ENCODE assay signal across 20 mouse cellular contexts in the genomic region with DNA sequence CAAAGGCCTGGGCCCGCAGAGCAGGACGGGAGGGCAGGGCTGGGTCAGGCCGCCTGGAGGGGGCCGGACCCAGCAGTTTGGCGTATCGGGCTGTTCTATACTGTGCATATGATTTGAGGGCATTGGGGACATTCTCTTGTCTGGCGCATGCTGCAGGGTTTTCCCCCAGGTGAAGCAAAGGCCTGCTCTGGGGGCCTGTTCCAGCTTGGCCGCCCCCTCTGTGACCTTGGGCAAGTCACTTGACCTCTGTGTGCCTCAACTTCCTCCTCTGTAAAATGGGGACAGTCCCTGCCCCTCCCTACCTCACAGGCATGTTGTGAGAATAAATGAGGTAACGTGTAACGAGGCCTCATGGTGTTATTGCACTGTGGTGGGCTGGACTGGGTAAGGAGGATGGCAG. TPM values are rescaled to one million over a fixed set of nuclear protein-coding genes. Genes with fewer than 3 reads are reported as not detected.
DNase-seq lines count a peak whose midpoint lies in the region; ATAC-seq and TF ChIP-seq lines count a peak whose summit lies in the region.
"Had no signal": no experiment of that assay in that cellular context is flagged by ENCODE, and none has a peak within 500 bp of the region (broad histone marks: within the 10 kb centered on the region; RNA-seq: fewer than 3 reads in every experiment).

No protein-coding gene starts in this region.

- no peak for TF ChIP-seq EP300 in heart, adult 2 months (IDR thresholded peaks at IDR 0.05; ENCODE audit: insufficient read depth, low read depth, low read length)
- TF ChIP-seq EP300 in ES-Bruce4 (IDR thresholded peaks at IDR 0.05; ENCODE audit: insufficient read depth, low read depth, low read length): 0 out of 2 replicates have a peak, but pooled peaks have one; percentile 3

- intact Hi-C loops in heart, adult 2 months (cut with DNase I): no loop called here

- WGBS in heart, embryonic 10.5 days: 95% methylated on average over 10 of the region's 10 CpGs
- WGBS in heart, adult 2 months: 95% methylated on average over 10 of the region's 10 CpGs
- WGBS in kidney, embryonic 16.5 days: 92% methylated on average over 10 of the region's 10 CpGs
- 94% methylated on average over 10 of the region's 10 CpGs for WGBS in kidney, adult 2 months
- 88% methylated on average over 10 of the region's 10 CpGs for WGBS in limb, embryonic 12.5 days

- TF ChIP-seq CTCF in heart, adult 2 months (IDR thresholded peaks at IDR 0.05): no peak
- no peak for TF ChIP-seq CTCF in kidney, adult 2 months (conservative IDR thresholded peaks at IDR 0.05; ENCODE audit: insufficient read depth, insufficient read length, low read depth, low read length)
- no peak for TF ChIP-seq CTCF in ES-Bruce4 (IDR thresholded peaks at IDR 0.05; ENCODE audit: low read depth, low read length)

- peak overlapping the region; percentile 48; the same call in 1 of the 2 replicates for H3K27ac ChIP-seq in heart, embryonic 10.5 days
- no peak overlapping the region for H3K27ac ChIP-seq in heart, adult 2 months
- H3K27ac ChIP-seq in kidney, embryonic 16.5 days (ENCODE audit: low read length): no peak overlapping the region
- no peak overlapping the region for H3K27ac ChIP-seq in kidney, adult 2 months (ENCODE audit: insufficient read depth, low read depth, low read length)
- no peak overlapping the region for H3K27ac ChIP-seq in ES-Bruce4 (ENCODE audit: insufficient read depth, low read length)
- peak overlapping the region; percentile 56; the same call in 1 of the 2 replicates for H3K27ac ChIP-seq in limb, embryonic 12.5 days
- H3K27ac ChIP-seq: embryonic facial prominence, embryonic 15.5 days; midbrain, embryonic 15.5 days had no signal

- DNase-seq in heart, embryonic 10.5 days (ENCODE audit: low spot score): no peak
- DNase-seq in heart, adult 2 months: no peak
- DNase-seq in kidney, adult 2 months: no peak
- no peak for DNase-seq in layer of hippocampus, adult 18-20 months (ENCODE audit: low spot score in 2 of 2)
- DNase-seq: adrenal gland, postnatal 10 days; B cell, adult 2 months; cerebellum, adult 9-11 months; gastrocnemius, postnatal 10 days; heart, adult 18-20 months; heart, postnatal 36 days; layer of hippocampus, postnatal 36 days; lung, adult 2 months had no signal

- H3K9me3 ChIP-seq in heart, embryonic 10.5 days: no peaks in the 10 kb centered on the region
- H3K9me3 ChIP-seq in kidney, embryonic 16.5 days (ENCODE audit: low read length): no peaks in the 10 kb centered on the region
- H3K9me3 ChIP-seq in ES-Bruce4 (replicated peaks; ENCODE audit: control insufficient read depth, insufficient read depth, low read length, poor library complexity, severe bottlenecking): peaks cover 19% of the 10 kb centered on the region
- H3K9me3 ChIP-seq in limb, embryonic 12.5 days: no peaks in the 10 kb centered on the region
- H3K9me3 ChIP-seq: embryonic facial prominence, embryonic 15.5 days; kidney, embryonic 15.5 days; megakaryocyte, embryonic 14.5 days; midbrain, embryonic 15.5 days had no signal

- ATAC-seq in kidney, embryonic 16.5 days (ENCODE audit: low FRiP score, low TSS enrichment): peak; percentile 11; the same call in 1 of the 2 replicates
- no peak for ATAC-seq in limb, embryonic 12.5 days (ENCODE audit: insufficient number of reproducible peaks, insufficient read depth, low FRiP score, low TSS enrichment, low read depth)

- no peak overlapping the region for H3K4me3 ChIP-seq in heart, embryonic 10.5 days
- H3K4me3 ChIP-seq in heart, adult 2 months: no peak overlapping the region
- no peak overlapping the region for H3K4me3 ChIP-seq in kidney, embryonic 16.5 days (ENCODE audit: low read length)
- no peak overlapping the region for H3K4me3 ChIP-seq in kidney, adult 2 months (ENCODE audit: insufficient read depth, low read depth, low read length)
- no peak overlapping the region for H3K4me3 ChIP-seq in ES-Bruce4 (ENCODE audit: low read depth, low read length)
- no peak overlapping the region for H3K4me3 ChIP-seq in limb, embryonic 12.5 days (replicated peaks)
- H3K4me3 ChIP-seq: embryonic facial prominence, embryonic 15.5 days; kidney, embryonic 15.5 days; layer of hippocampus, adult 2 months; megakaryocyte, embryonic 14.5 days; midbrain, embryonic 15.5 days had no signal

- no peaks in the 10 kb centered on the region for H3K27me3 ChIP-seq in heart, embryonic 10.5 days (ENCODE audit: insufficient read depth, poor library complexity, severe bottlenecking)
- H3K27me3 ChIP-seq in heart, adult 2 months (ENCODE audit: control insufficient read depth, insufficient read depth, low read length): no peaks in the 10 kb centered on the region
- H3K27me3 ChIP-seq in kidney, embryonic 16.5 days (ENCODE audit: insufficient read depth, low read length): no peaks in the 10 kb centered on the region
- H3K27me3 ChIP-seq in kidney, adult 2 months (replicated peaks; ENCODE audit: control insufficient read depth, insufficient read depth, low read length): no peaks in the 10 kb centered on the region
- no peaks in the 10 kb centered on the region for H3K27me3 ChIP-seq in ES-Bruce4 (ENCODE audit: control insufficient read depth, insufficient read depth, low read length, poor library complexity, severe bottlenecking)
- no peaks in the 10 kb centered on the region for H3K27me3 ChIP-seq in limb, embryonic 12.5 days
- H3K27me3 ChIP-seq: embryonic facial prominence, embryonic 15.5 days; kidney, embryonic 15.5 days; megakaryocyte, embryonic 14.5 days; midbrain, embryonic 15.5 days had no signal

- no peak overlapping the region for H3K9ac ChIP-seq in heart, adult 2 months (ENCODE audit: low read depth, low read length)
- H3K9ac ChIP-seq in kidney, embryonic 16.5 days (replicated peaks; ENCODE audit: low read length): no peak overlapping the region
- H3K9ac ChIP-seq in ES-Bruce4 (ENCODE audit: low read depth, poor library complexity, severe bottlenecking): no peak overlapping the region
- H3K9ac ChIP-seq in limb, embryonic 12.5 days (replicated peaks): no peak overlapping the region
- H3K9ac ChIP-seq: embryonic facial prominence, embryonic 15.5 days; kidney, embryonic 15.5 days; midbrain, embryonic 15.5 days had no signal

- H3K36me3 ChIP-seq in heart, embryonic 10.5 days: peaks cover 54% of the 10 kb centered on the region
- no peaks in the 10 kb centered on the region for H3K36me3 ChIP-seq in heart, adult 2 months (ENCODE audit: control insufficient read depth, insufficient read depth, low read length)
- H3K36me3 ChIP-seq in kidney, embryonic 16.5 days (ENCODE audit: insufficient read depth, low read length): peaks cover 26% of the 10 kb centered on the region
- no peaks in the 10 kb centered on the region; the same call in 1 of the 2 replicates for H3K36me3 ChIP-seq in kidney, adult 2 months (ENCODE audit: control insufficient read depth, insufficient read depth, low read length)
- H3K36me3 ChIP-seq in ES-Bruce4 (ENCODE audit: control insufficient read depth, insufficient read depth, low read length, poor library complexity, severe bottlenecking): peaks cover 16% of the 10 kb centered on the region
- peaks cover 54% of the 10 kb centered on the region for H3K36me3 ChIP-seq in limb, embryonic 12.5 days

- H3K79me2 ChIP-seq in heart, adult 2 months (replicated peaks; ENCODE audit: control insufficient read depth, insufficient read depth, low read length): no peaks in the 10 kb centered on the region

- no peak for TF ChIP-seq POLR2A in heart, adult 2 months (IDR thresholded peaks at IDR 0.05; ENCODE audit: insufficient read depth, low read depth, low read length)
- no peak for TF ChIP-seq POLR2A in kidney, adult 2 months (IDR thresholded peaks at IDR 0.05; ENCODE audit: low read depth, low read length)
- TF ChIP-seq POLR2A in ES-Bruce4 (IDR thresholded peaks at IDR 0.05; ENCODE audit: insufficient read depth, low read length): no peak

- no peak overlapping the region for H3K4me2 ChIP-seq in kidney, embryonic 16.5 days (replicated peaks; ENCODE audit: low read depth, low read length)
- no peak overlapping the region for H3K4me2 ChIP-seq in limb, embryonic 12.5 days
- H3K4me2 ChIP-seq: embryonic facial prominence, embryonic 15.5 days; kidney, embryonic 15.5 days; midbrain, embryonic 15.5 days had no signal

- H3K4me1 ChIP-seq in heart, embryonic 10.5 days: peaks cover 31% of the 10 kb centered on the region
- H3K4me1 ChIP-seq in heart, adult 2 months (ENCODE audit: control insufficient read depth, insufficient read depth, low read length): no peaks in the 10 kb centered on the region
- peaks cover 15% of the 10 kb centered on the region for H3K4me1 ChIP-seq in kidney, embryonic 16.5 days (ENCODE audit: insufficient read depth, low read length)
- no peaks in the 10 kb centered on the region for H3K4me1 ChIP-seq in kidney, adult 2 months (ENCODE audit: control insufficient read depth, insufficient read depth, low read length)
- H3K4me1 ChIP-seq in ES-Bruce4 (ENCODE audit: control insufficient read depth, insufficient read depth, low read length): no peaks in the 10 kb centered on the region
- peaks cover 11% of the 10 kb centered on the region for H3K4me1 ChIP-seq in limb, embryonic 12.5 days (replicated peaks)
- H3K4me1 ChIP-seq: midbrain, embryonic 15.5 days had no signal

RNA-seq across cellular contexts. Expression of a gene that starts 11.2 kb away (rescaled TPM):
- 1,471 and 1,998 TPM in 2 replicates for polyA plus RNA-seq in heart, embryonic 10.5 days (2016; fragmentation: Nextera tagmentation; extraction: Ambion mirVana)
- 100 to 1,000 TPM in 1 of 2 experiments, 10 to 100 TPM in 1; 86.6 to 107 TPM for total RNA-seq in heart, adult 2 months (2021)
- polyA plus RNA-seq in heart, adult 2 months (2012; rRNA removed): 176 and 204 TPM in 2 replicates
- 447 and 578 TPM in 2 replicates for polyA plus RNA-seq in kidney, embryonic 16.5 days (2015; fragmentation: Nextera tagmentation; extraction: Ambion mirVana)
- polyA plus RNA-seq in kidney, adult 2 months (2012; rRNA removed): 155 and 157 TPM in 2 replicates
- 9.4 and 20.2 TPM in 2 replicates for polyA plus RNA-seq in ES-Bruce4 (2011; ENCODE audit: insufficient read depth, insufficient read length, low read depth, missing spikeins)
- 103 and 121 TPM in 2 replicates for polyA plus RNA-seq in limb, embryonic 12.5 days (2016; fragmentation: Nextera tagmentation; extraction: Ambion mirVana)
- 10 to 100 TPM in 1 of 2 experiments, 1 to 10 TPM in 1; 8.7 to 12.2 TPM for total RNA-seq in layer of hippocampus, adult 18-20 months (2021)

Comparison
In these comparisons a context has a peak if more than half of its experiments do, and no peak if none do; other contexts are left out.
1. H3K27ac ChIP-seq: peak in heart, embryonic 10.5 days (single experiment) and limb, embryonic 12.5 days (single experiment); none in heart, adult 2 months (single experiment), kidney, embryonic 16.5 days (single experiment), kidney, adult 2 months (single experiment) and ES-Bruce4 (single experiment).